Mouse (Mus musculus): ENCODE measurements around the gene Prr9.

Prr9 gene

GRCm38 (mm10) chr3:92123847-92124246 is at the start of gene Prr9:
TSS of gene Prr9 (minus strand) at chr3:92123947.
- no peak for DNase-seq (ENCODE audit: low spot score in 2 of 2)

DNA sequence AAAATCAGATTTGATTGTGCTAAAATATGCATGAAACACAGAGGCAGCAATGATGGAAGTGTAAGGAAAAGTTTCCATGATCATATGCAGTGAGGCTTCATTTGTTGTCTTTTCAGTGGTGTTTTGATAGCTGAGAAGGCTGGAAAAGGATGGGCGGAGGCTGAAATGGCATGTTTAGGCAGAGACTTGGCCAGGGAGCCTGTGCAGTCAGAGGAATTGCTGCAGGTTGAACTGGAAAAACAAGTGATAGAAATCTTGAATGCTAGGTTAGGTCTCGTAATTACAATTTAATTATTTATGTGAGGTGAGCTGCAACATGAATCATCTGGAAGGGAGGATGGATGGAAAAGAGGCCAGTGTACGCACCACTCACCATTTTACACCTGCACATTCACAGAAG is 46.1 kb upstream of the Prr9 start:
- DNase-seq (ENCODE audit: low spot score in 2 of 2), result no peak

DNA sequence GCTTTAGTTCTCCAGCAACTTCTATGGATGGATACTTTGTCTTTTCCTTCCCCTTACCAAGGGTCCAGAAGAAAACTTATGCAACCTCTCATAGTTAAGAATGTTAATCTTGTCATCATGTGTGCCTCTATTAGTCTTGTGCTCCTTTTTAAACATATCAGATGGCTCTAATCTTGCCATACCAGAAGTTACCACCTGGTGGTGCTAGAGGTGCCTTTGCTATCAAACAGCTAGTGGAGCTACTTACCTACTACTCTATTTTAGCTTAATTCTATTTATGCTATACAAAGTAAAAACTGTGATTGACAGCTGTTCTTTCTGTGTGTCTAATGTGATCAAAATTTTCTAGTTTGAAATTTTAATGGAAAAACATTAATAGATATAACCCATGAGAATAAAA is 29.6 kb upstream of the Prr9 start:
- DNase-seq (ENCODE audit: low spot score in 2 of 2), result no peak

DNA sequence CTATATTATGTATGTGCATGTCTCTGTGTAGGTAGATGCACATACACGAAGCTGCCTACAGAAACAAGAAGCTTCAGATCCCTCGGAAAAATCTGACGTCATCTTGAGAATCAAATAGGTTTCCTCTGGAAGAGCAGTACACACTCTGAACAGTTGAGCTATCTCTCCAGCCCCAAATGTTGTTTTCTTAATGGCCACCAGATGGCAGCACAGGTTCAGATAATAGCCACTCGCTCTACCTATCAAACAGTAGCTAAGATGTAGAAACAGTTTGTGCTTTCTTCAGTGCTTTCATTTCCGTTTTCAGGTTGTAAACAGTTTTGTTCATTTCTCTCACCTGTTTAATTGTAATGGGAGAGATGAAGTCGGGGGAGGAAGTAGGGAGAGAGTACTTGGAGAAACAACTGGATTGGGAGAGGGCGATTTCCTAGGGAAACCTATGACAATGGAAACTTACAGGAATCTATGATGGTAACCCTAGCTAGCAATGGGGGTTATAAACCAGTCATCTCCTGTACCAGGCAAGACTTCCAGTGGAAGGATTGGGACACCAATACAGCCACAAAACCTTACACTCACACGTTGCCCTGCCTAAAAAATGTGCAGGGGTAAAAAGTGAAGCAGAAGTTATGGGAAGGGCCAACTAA is 27.0 kb upstream of the Prr9 start:
- DNase-seq (ENCODE audit: low spot score in 2 of 2), result peak in 1 of 2 experiments; percentile 18

- DNase-seq (ENCODE audit: low spot score in 2 of 2), result no peak
Measured at GRCm38 (mm10) chr3:92147913-92148312, 24.2 kb upstream of the Prr9 start.

DNA sequence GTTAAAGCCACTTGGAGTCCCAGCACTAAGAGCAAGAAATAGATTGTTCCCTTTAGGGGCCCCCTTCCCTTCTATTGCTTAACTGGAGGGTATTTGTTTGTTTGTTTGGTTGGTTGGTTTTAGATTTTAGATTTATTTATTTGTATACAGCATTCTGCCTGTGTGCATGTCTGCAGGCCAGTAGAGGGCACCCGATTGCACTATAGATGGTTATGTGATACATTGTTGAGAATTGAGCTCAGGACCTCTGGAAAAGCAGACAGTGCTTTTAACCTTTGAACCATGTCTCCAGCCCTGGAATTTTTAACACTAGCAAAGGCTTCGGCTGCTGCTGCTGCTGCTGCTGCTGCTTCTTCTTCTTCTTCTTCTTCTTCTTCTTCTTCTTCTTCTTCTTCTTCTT is 23.7 kb upstream of the Prr9 start:
- DNase-seq (ENCODE audit: low spot score in 2 of 2), result no peak

- no peak for DNase-seq (ENCODE audit: low spot score in 2 of 2)
Measured at GRCm38 (mm10) chr3:92142644-92143043, 18.9 kb upstream of the Prr9 start, which contains the start of gene Lelp1. TSS of gene Lelp1 (minus strand) at chr3:92142744.

DNA sequence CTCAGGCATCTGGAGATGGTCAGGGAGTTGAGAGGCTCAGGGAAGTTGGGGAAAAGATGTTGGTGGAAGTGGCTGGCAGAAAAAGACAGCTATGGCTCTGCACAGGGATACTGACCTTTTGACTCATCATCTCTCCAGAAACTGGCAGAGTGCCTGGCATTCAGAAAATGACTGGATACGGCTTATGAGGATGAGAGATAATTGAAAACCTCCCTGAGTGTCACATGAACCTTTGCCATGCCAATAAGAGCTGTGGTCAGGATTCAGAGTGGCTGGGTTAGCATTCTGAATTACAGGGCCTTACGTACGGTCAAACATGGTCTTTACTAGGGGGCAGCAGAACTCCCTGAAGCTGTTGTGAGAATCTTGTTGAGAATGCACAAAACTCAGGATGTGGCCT is 2.8 kb downstream of the Prr9 start:
- no peak for DNase-seq (ENCODE audit: low spot score in 2 of 2)

DNA sequence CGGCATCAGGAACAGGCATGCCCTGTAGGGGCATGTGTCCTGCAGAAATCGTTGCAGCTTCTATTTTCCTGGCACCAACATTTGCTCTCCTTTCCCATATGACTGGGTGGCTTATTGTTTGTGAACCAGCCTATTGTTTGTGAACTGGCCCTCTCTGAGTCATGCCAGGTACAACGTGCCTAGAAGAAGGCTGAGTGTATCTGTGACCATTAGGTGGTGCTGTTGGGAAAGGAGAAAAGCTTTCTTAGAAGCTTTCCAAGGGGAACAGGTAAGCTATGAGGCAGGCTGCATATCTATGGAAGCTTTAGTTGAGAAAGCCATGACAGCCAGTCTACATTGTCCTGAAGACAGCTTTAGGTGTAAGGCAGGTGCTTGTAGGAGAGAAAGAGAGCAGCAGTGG is 5.8 kb downstream of the Prr9 start:
- no peak for DNase-seq (ENCODE audit: low spot score in 2 of 2)

DNA sequence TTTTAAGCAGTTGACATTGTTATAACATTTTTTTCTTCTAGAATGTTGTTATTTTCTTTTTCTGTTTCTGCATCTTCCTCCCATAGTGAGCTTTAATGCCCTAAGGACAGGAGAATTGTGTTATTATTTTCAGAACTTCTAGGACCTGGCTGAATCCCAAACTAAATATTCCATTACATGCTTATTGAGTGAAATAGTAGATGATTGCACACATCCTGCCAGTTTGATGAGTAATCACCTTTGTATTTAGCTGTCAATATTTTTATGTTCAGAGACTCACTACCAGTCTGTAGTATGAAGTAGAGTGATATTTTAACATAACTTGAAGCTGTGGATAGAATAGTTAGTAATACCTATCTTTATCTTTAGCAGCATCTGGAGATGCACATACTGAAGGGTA is 12.2 kb downstream of the Prr9 start:
- DNase-seq (ENCODE audit: low spot score in 2 of 2), result no peak

DNA sequence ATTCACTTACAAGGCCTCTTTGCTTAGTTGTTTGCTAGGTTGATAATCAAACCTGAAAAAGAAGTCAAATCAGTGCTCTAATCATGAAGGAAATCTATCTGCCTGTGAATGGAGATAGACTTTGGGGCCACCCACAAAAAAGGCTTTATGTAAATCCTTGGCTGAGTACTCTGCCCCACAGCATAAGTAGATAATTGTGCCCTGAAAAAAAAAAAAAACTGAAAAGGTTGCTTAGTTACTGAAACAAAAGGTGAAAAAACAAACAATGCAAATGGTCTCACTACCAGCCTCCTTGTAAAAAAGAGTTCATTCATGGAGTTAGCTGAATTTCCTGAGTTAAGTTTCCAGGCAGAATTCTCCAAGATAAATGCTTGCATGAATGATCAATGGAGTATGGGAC is 13.0 kb downstream of the Prr9 start:
- DNase-seq (ENCODE audit: low spot score in 2 of 2), result no peak

- DNase-seq (ENCODE audit: low spot score in 2 of 2), result no peak
Measured at GRCm38 (mm10) chr3:92106582-92106981, 17.2 kb downstream of the Prr9 start.

DNA sequence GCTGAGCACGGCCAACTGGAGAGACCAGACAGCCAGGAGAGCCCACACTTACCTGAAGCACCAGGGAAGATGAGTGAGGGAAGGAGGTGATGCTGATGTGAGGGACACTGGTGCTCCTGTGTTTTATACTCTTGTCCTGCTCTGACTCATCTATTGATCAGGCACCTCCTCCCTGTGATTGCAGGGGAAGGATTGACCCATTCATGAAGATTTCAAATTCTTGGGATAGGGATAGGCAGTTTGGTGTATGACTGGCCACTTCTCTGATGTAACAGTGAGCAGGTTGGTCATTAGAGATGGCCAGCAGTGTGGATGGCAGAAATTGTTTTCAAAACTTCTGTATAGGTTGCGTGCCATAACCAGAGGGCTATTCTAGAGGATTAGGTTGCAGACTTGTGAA is 40.7 kb downstream of the Prr9 start, which contains the start of gene Lor:
TSS of gene Lor (minus strand) at position 101 of the 400 bp plus-strand sequence.
- no peak for DNase-seq (ENCODE audit: low spot score in 2 of 2)

DNA sequence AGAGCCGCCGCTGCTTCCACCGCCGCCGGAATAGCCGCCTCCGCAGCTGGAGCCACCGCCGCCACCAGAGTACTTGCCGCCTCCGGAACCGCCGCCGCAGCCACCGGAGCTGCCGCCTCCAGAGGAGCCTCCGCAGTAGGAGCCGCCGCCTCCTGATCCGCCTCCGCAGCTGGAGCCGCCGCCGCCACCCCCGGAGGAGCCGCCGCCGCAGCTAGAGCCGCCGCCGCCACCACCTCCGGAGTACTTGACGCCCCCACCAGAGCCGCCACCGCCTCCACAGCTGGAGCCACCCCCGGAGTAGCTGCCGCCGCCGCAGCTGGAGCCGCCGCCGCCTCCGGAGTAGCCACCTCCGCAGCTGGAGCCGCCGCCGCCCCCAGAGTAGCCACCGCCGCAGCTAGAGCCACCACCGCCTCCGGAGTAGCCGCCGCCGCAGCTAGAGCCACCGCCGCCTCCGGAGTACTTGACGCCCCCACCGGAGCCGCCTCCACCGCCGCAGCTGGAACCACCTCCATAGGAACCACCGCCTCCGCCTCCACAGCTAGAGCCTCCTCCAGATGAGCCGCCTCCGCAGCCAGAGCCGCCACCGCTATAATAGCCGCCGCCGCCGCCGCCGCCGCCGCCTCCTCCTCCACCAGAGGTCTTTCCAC is 42.3 kb downstream of the Prr9 start:
- peak in 1 of 2 experiments; percentile 8 for DNase-seq (ENCODE audit: low spot score in 2 of 2)

DNA sequence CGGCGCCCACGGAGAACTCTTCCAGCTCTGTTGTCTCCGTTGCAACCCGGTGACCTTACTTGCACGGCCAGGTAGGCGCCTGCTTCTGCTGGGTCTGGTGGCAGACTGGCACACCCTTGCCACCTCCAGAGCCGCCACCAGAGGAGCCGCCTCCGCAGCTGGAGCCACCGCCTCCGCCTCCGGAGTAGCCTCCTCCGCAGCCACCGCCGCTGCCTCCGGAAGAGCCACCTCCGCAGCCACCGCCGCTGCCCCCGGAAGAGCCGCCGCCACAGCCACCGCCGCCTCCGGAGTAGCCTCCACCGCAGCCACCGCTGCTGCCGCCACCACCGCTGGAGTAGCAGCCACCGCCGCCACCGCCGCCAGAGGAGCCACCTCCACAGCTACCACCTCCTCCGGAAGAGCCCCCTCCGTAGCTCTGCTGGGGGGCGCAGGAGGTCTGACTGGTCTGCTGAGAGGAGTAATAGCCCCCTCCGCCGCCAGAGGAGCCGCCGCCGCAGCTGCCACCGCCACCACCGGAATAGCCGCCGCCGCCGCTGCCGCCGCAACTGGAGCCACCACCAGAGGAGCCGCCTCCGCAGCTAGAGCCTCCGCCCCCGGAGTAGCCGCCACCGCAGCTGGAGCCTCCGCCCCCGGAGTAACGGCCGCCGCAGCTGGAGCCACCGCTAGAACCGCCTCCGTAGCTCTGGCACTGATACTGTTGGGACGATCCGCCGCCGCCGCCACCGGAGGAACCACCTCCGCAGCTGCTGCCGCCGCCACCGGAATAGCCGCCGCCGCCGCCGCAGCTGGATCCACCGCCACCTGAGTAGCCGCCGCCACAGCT is 43.1 kb downstream of the Prr9 start:
- DNase-seq (ENCODE audit: low spot score in 2 of 2), result peak; percentile 43 to 59

All from heart, adult 9 months (tissue).